Mouse (Mus musculus): ENCODE results near the gene Slc39a5.

DNA sequence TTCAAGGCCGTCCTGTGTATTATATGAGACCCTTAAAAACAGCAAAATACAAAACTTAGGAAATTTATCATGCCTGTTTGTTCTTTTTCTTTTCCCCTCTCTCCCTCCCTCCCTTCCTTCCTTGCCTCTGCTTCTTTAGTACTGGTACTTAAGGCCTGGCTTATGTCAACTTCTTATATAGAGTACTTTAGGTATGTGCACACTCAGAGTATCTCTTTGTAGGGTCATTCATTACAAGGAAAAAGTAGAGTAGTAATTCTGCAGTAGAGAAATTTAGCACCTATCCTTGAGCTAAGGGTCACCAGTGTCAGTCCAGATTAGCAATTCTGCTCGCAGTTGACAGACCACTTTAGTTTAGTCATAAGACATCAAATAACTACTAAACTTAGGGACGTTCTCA is 24.2 kb upstream of the Slc39a5 start:
- TF ChIP-seq CTCF (IDR thresholded peaks at IDR 0.05; ENCODE audit: insufficient read depth, low read depth, low read length) (no peak), POLR2A (IDR thresholded peaks at IDR 0.05; ENCODE audit: insufficient read depth, low read depth, low read length) (no peak)
